Mouse (Mus musculus): ENCODE results near the gene Adap1.
A peak's percentile ranks its signal among the peaks of the same experiment; 100 is the strongest.

Adap1 gene

GRCm38 (mm10) chr5:139325395-139325966 is at the start of gene Adap1:
Gene Adap1, minus strand, starts transcription at chr5:139325622.
- DNase-seq, result peak; percentile 75 to 80

- DNase-seq, result no peak
Observed at GRCm38 (mm10) chr5:139374841-139375240, 49.4 kb upstream of the Adap1 start.

- DNase-seq, result no peak
Observed at GRCm38 (mm10) chr5:139373889-139374444, 48.5 kb upstream of the Adap1 start.

- no peak for DNase-seq
Observed at GRCm38 (mm10) chr5:139373126-139373525, 47.7 kb upstream of the Adap1 start.

- DNase-seq, result peak; percentile 95 to 96
Observed at GRCm38 (mm10) chr5:139371631-139372401, 46.4 kb upstream of the Adap1 start.

GRCm38 (mm10) chr5:139371118-139371517 is 45.7 kb upstream of the Adap1 start:
- DNase-seq, result no peak

- DNase-seq, result peak in 1 of 2 experiments; percentile 10
Observed at GRCm38 (mm10) chr5:139370336-139370735, 44.9 kb upstream of the Adap1 start.

- no peak for DNase-seq
Observed at GRCm38 (mm10) chr5:139368638-139369320, 43.4 kb upstream of the Adap1 start.

- DNase-seq, result no peak
Observed at GRCm38 (mm10) chr5:139367884-139368458, 42.5 kb upstream of the Adap1 start.

GRCm38 (mm10) chr5:139366484-139366883 is 41.1 kb upstream of the Adap1 start:
- no peak for DNase-seq

GRCm38 (mm10) chr5:139365827-139366226 is 40.4 kb upstream of the Adap1 start:
- no peak for DNase-seq

GRCm38 (mm10) chr5:139364911-139365571 is 39.6 kb upstream of the Adap1 start:
- DNase-seq, result peak; percentile 64 to 67

- DNase-seq, result peak; percentile 98 to 99
Observed at GRCm38 (mm10) chr5:139364260-139364910, 39.0 kb upstream of the Adap1 start.

- peak; percentile 86 to 87 for DNase-seq
Observed at GRCm38 (mm10) chr5:139363858-139364257, 38.4 kb upstream of the Adap1 start.

GRCm38 (mm10) chr5:139359244-139359643 is 33.8 kb upstream of the Adap1 start:
- no peak for DNase-seq

- DNase-seq, result peak; percentile 81
Observed at GRCm38 (mm10) chr5:139358653-139359052, 33.2 kb upstream of the Adap1 start.

- DNase-seq, result peak; percentile 93 to 97
Observed at GRCm38 (mm10) chr5:139355235-139355772, 29.9 kb upstream of the Adap1 start.

- no peak for DNase-seq
Observed at GRCm38 (mm10) chr5:139353946-139354345, 28.5 kb upstream of the Adap1 start.

GRCm38 (mm10) chr5:139353496-139353895 is 28.1 kb upstream of the Adap1 start:
- DNase-seq, result no peak

GRCm38 (mm10) chr5:139352317-139352716 is 26.9 kb upstream of the Adap1 start, which contains the start of gene Cyp2w1:
Gene Cyp2w1, plus strand, starts transcription at chr5:139352617.
- no peak for DNase-seq

- no peak for DNase-seq
Observed at GRCm38 (mm10) chr5:139351628-139352027, 26.2 kb upstream of the Adap1 start.

- no peak for DNase-seq
Observed at GRCm38 (mm10) chr5:139351134-139351533, 25.7 kb upstream of the Adap1 start, which contains the start of gene Cox19. Gene Cox19, minus strand, starts transcription at chr5:139351418.

Data from cerebellum, postnatal 10 days (tissue).